Mouse (Mus musculus) small intestine, adult 2 months (tissue): Measurements from ENCODE around the gene Depp1. TPM values are rescaled to one million over a fixed set of nuclear protein-coding genes. Genes with fewer than 3 reads are reported as not detected.

Experiments
- H3K27ac ChIP-seq: fragments of 200-500 bp; 2 replicates; pipeline ENCODE4 v1.5.1; 2012; ENCODE audit warnings: low read depth, low read length, control low read depth, inconsistent platforms; ENCODE audit not compliant: insufficient read depth
- H3K27me3 ChIP-seq: fragments of 200-500 bp; 2 replicates; pipeline ENCODE4 v1.6.1; 2012; ENCODE audit warnings: mild to moderate bottlenecking, moderate library complexity, low read length, inconsistent platforms; ENCODE audit not compliant: control insufficient read depth, insufficient read depth
- H3K36me3 ChIP-seq: fragments of 200-500 bp; 2 replicates; pipeline ENCODE4 v1.6.1; 2012; ENCODE audit warnings: mild to moderate bottlenecking, low read length, control low read depth, inconsistent platforms; ENCODE audit not compliant: control insufficient read depth, insufficient read depth
- H3K4me1 ChIP-seq: fragments of 200-500 bp; 2 replicates; pipeline ENCODE4 v1.6.1; 2012; ENCODE audit warnings: low read length, inconsistent platforms, mixed read lengths; ENCODE audit not compliant: control insufficient read depth, insufficient read depth, insufficient read length
- H3K4me3 ChIP-seq: fragments of 200-500 bp; 2 replicates; pipeline ENCODE4 v1.5.1; 2012; ENCODE audit warnings: low read depth, mild to moderate bottlenecking, control low read depth, inconsistent platforms, low read length, moderate library complexity
- CTCF ChIP-seq: fragments of 200-500 bp; IDR thresholded peaks from 2 replicates; pipeline ENCODE4 v1.5.1; 2012; ENCODE audit warnings: low read depth, mild to moderate bottlenecking, control low read depth, inconsistent platforms, low read length, moderate library complexity, mixed read lengths; ENCODE audit not compliant: insufficient replicate concordance, insufficient read length; ENCODE audit errors: extremely low read depth
- POLR2A ChIP-seq: fragments of 200-500 bp; IDR thresholded peaks from 2 replicates; pipeline ENCODE4 v1.6.1; 2012; ENCODE audit warnings: low read depth, mild to moderate bottlenecking, control low read depth, inconsistent platforms, low read length, moderate library complexity
- WGBS: fragments of 180-500 bp; shearing (Covaris S2); methylation state at CpG from one replicate; pipeline ENCODE4 v1.1.7; 2018; 5-methylcytosine and 5-hydroxymethylcytosine counted together
- polyA plus RNA-seq: library from polyadenylated mRNA; depleted of rRNA; stranded (reverse); fragments of >200 nt; gene quantifications from 2 replicates; pipeline ENCODE4 v1.2.3, GENCODE M21; 2012

Gene Depp1
- polyA plus RNA-seq, 1 experiment: 2.6 TPM

DNA sequence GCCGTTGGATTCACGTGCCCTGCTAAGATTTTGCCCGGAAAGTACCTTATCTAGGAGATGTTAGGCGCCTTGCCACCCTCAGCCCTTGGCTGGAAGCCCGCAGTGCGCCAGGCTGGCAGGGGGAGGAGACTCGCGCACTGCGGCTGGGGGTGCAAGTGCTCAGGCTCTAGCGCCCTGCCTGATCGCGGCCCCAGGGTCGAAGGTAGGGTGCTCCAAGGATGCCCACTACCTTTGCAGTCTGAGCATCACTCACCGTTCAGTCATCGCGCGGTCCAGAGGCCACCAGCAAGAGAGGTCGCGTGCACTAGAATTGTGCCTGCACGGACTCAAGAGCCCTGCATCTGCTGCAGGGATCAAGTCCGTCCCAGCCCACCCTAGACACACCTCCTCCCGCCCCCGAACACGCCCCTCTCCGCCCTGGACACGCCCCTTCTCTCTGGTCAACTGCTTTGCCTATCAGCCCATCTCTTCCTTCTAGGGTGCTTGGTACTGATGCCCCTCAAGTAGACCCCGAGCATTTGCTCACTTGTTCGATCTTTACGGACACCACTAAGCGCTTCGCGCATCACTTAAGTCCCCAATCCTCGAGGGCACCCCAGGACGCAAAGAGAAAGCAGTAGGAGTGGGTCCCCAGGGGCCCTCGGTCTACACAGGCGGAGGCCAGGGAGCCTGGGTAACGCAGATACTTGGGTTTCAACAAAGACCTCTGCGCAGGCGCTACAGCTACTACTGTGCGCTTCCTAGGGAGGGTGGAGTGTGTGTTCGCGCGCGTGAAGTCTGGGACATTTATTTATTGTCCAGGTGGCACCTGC lies 23.3 kb downstream of the Depp1 start, which contains the start of gene Rassf4:
Gene Rassf4, minus strand, starts transcription at position 482 of the 812 bp plus-strand sequence.
- peak within 1 kb of the TSS; percentile 70 for H3K4me3 ChIP-seq
- TF ChIP-seq CTCF: no peak
- no peak; the same call in 1 of the 2 replicates for TF ChIP-seq POLR2A
- WGBS: under 1% methylated on average over 44 of the region's 44 CpGs

DNA sequence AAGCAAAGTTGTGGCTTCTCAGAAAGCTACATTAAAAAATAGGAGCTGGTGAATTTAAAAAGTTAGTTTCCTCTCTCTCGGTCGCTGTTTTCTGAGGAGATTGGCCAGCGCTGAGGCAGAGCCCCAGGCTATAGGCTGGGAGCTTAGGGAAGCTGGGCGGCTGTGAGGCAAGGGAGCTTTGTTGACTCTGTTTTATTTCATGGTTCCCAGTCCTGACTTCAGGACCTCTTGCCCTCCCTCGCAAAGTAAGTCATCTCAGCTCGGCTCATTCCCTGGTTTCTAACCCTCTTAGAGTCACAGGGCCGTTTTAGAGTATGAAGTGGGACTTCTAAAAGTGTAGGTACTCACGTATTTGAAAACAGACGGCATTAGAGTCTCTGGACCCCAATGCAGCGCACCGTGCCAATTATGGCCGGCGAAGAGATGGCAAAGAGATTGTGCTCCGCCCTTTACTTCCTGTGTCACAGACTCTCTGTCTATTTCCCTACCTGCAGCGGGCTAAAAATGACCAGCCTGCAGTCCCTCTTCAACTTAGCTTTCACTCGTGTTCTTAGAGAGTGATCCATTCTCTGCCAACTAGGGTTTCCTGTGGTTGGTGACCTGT lies 24.0 kb downstream of the Depp1 start:
- Histone ChIP-seq H3K36me3 (no peaks in the 10 kb centered on the region), H3K27me3 (no peaks in the 10 kb centered on the region), H3K27ac (peak overlapping the region; percentile 65), H3K4me1 (peaks cover 33% of the 10 kb centered on the region), H3K4me3 (peak overlapping the region; percentile 70)
- 21% methylated on average over 16 of the region's 16 CpGs for WGBS
- TF ChIP-seq POLR2A (no peak), CTCF (no peak)

More for the DNA sequence above, 23.3 kb downstream of the Depp1 start, which contains the start of gene Rassf4:
- H3K27me3 ChIP-seq: no peaks in the 10 kb centered on the region
- no peaks in the 10 kb centered on the region for H3K36me3 ChIP-seq
- H3K27ac ChIP-seq: peak within 1 kb of the TSS; percentile 65
- H3K4me1 ChIP-seq: peaks cover 37% of the 10 kb centered on the region

DNA sequence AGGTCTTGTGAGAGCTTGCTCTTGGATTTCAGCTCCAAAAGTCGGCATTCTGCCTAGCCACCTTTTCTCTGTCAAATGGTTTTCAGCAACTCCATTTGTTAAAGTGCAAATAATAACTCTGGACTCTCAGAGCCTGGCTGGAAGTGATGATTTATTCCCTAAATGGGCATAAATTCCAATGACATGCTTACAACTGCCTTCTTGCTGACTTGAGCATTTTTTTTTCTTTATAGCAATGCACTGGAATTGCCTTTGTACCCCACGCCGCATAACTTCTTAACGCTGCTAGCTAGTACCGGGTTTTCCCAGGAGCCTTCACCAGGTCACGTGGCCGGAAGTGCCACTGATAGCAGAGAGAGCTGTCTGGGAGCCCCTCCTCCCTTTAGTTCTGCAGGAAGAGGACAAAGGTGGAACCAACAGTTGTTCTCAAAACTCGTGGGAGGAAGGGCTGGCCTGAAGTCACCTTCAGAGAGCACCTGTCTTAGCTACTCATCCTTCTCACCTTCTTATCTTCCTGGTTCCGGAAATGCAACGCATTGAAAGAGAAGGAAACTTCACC lies 26.0 kb downstream of the Depp1 start:
- TF ChIP-seq CTCF: no peak
- no peak for TF ChIP-seq POLR2A
- H3K4me1 ChIP-seq: peaks cover 19% of the 10 kb centered on the region
- H3K4me3 ChIP-seq: peak overlapping the region; percentile 23; the same call in 1 of the 2 replicates
- H3K36me3 ChIP-seq: no peaks in the 10 kb centered on the region
- peak overlapping the region; percentile 58 for H3K27ac ChIP-seq
- no peaks in the 10 kb centered on the region for H3K27me3 ChIP-seq
- WGBS: 25% methylated on average over 10 of the region's 10 CpGs

DNA sequence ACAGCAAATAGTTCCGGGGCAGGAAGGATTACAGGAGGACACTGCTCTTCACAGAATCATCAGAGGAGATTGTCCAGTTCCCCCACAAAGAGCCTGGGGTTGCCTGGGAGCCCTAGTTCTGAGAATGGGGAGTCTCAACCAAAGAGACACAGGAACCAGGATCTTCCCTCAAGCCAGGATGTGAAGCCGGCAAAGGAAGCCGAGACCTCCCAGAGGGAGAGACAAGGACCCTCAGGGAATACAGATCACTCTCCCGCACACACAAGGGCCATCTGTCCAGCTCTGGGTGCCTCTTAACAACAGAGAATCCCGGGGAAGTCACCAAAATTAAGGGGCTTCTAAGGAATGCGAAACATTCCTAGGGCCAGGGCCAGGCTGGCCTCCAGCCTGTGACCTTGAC lies 26.9 kb downstream of the Depp1 start:
- Histone ChIP-seq H3K4me1 (peaks cover 14% of the 10 kb centered on the region), H3K4me3 (no peak overlapping the region), H3K27ac (no peak overlapping the region), H3K36me3 (no peaks in the 10 kb centered on the region), H3K27me3 (no peaks in the 10 kb centered on the region)
- TF ChIP-seq POLR2A: no peak
- TF ChIP-seq CTCF: no peak
- WGBS: 67% methylated on average over 6 of the region's 6 CpGs

DNA sequence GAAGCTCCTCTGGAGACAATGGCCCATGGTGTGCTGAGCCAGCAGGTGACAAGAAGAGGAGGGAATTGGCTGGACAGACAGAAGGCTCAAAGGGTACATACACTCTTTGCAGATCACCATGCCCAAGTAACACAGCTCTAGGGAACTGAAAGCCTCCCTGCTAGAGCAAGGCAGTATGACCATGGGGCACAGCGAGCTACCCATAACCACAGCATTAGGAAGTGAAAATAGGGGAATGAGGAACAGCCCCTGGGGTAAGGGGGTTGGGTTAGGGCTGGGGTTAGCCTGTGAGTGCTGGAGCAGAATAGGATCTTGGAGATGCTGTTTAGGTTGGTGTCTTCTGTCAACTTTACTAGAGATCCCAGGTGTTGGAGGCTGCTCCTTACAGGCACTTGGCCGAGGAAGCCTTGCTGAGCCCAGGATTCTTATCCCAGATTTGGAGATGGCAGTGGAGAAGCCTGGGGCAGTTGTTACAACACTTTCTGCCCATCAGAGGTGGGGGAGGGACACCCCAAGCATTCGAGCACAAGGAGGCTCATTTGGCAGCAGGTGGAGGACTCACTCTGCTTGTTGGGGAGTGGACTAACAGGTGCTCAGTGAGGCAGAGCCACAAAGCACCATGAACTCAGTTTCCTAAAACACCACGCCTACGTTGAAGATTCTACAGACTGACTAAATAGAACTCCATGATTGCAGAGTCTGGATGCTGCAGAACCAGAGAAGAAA lies 29.3 kb downstream of the Depp1 start:
- peaks cover 10% of the 10 kb centered on the region for H3K4me1 ChIP-seq
- no peak overlapping the region for H3K4me3 ChIP-seq
- 0 out of 2 replicates have a peak overlapping the region, but pooled peaks have one; percentile 15 for H3K27ac ChIP-seq
- WGBS: 54% methylated on average over 5 of the region's 5 CpGs
- H3K36me3 ChIP-seq: no peaks in the 10 kb centered on the region
- no peaks in the 10 kb centered on the region for H3K27me3 ChIP-seq
- TF ChIP-seq CTCF: no peak
- no peak for TF ChIP-seq POLR2A

DNA sequence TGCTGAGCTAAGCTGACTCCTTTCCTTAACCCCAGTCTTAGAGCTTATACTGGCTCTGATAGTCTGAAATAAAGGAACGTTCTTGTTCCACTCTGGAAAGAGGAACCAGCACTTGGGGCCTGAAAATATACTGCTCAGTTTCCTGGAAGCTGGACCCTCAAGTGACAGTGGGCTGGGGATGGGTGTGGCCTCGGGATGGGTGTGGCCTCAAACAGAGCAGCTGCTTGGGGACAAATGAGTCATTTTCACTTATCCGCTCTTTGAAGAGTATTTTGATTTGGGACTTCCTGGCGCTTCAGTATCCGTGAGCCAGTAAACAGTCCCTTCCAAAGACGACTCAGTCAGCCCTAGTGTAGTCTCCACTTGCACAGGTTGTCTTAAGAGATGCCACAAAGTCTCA lies 31.9 kb downstream of the Depp1 start:
- no peak for TF ChIP-seq CTCF
- TF ChIP-seq POLR2A: no peak
- Histone ChIP-seq H3K36me3 (no peaks in the 10 kb centered on the region), H3K4me1 (no peaks in the 10 kb centered on the region; the same call in none of the 2 replicates), H3K27ac (peak overlapping the region; percentile 13), H3K4me3 (no peak overlapping the region), H3K27me3 (no peaks in the 10 kb centered on the region)
- WGBS: 23% methylated on average over 6 of the region's 6 CpGs
